Mouse (Mus musculus): Measurements from ENCODE around the gene En1. TPM values are rescaled to one million over a fixed set of nuclear protein-coding genes. Genes with fewer than 3 reads are reported as not detected.

Gene En1
- polyA plus RNA-seq, 1 experiment: not detected

DNA sequence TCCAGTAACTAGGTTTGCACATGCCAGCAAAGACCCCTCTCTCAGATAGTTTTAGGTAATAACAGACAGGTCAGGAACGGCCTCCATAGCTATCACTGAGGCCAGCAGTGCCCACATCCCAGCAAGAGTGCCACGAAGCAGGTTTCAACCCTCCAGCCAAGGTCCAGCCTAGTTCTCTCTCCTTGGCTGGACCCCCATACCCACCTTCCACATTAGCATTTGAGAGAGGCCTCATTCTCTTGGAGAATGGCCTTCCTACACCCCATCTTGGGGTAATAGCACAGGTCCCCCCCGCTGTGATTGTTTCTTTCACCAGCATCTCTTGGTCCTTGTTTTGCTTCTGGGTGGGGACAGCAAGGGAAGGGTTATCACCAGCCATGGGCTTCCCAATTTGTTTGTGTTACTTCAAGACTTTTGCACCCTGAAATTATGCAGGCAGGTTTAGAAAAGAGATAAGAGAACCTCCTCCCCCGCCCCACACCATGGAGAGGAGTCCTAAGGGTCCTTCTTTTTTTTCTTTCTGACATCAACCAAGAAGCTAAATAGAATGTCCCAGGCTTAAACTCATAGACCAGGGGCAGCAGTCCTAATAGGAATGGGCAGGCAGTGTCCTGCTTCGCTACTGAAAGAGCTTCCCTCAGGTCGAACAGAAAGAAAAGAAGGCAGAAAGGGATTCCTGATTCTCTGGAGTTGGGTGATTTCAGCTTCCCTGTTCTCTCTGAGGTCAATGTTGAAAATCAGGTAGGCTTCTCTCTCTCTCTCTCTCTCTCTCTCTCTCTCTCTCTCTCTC lies 3.5 kb downstream of the En1 start:
- Histone ChIP-seq H3K36me3 (replicated peaks; ENCODE audit: low read length) (no peaks in the 10 kb centered on the region), H3K4me1 (peaks cover 30% of the 10 kb centered on the region), H3K27me3 (replicated peaks) (peaks cover 96% of the 10 kb centered on the region), H3K4me3 (replicated peaks) (no peak overlapping the region), H3K9me3 (0 out of 2 replicates have a peak, but pooled peaks cover 4% of the 10 kb centered on the region)
- TF ChIP-seq FLI1 (IDR thresholded peaks at IDR 0.05; ENCODE audit: low read length) (no peak), GATA1 (IDR thresholded peaks at IDR 0.05; ENCODE audit: borderline replicate concordance, low read length) (no peak)

DNA sequence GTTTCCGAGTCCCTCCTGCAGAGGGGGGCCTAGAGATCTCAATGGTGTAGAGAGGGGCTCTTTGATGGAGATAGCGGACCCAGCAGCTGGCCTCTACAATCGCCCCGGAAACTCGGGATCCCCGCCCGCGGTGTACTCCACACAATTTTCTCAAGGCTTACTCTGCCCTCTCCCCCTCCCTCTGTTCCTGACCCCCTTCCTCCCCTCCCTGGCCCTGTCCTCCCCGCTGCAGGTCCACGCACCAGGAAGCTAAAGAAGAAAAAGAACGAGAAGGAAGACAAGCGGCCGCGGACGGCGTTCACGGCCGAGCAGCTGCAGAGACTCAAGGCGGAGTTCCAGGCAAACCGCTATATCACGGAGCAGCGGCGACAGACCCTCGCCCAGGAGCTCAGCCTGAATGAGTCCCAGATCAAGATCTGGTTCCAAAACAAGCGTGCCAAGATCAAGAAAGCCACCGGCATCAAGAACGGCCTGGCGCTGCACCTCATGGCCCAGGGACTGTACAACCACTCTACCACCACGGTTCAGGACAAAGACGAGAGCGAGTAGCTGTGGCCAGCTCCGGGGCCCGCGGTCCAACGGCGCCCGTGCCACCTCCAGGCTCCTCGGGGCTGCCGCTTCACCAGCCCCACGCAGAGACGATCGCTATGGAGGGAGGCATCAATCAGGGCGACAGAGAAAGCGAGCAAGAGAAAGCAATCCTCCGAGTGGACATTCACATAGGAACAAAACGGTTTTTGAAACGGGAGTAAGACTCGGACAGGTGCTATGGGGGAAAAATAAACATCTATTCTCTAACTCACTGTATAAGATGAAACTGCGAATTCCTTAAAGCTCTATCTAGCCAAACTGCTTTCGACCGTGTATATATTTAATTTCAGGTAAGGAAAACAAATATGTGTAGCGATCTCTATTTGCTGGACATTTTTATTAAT lies 4.7 kb downstream of the En1 start:
- Histone ChIP-seq H3K4me1 (peaks cover 29% of the 10 kb centered on the region), H3K27me3 (replicated peaks) (peaks cover 95% of the 10 kb centered on the region), H3K36me3 (replicated peaks; ENCODE audit: low read length) (no peaks in the 10 kb centered on the region), H3K4me3 (replicated peaks) (peak overlapping the region; percentile 87), H3K9me3 (0 out of 2 replicates have a peak, but pooled peaks cover 7% of the 10 kb centered on the region)
- no peak for TF ChIP-seq GATA1 (IDR thresholded peaks at IDR 0.05; ENCODE audit: borderline replicate concordance, low read length)
- TF ChIP-seq FLI1 (IDR thresholded peaks at IDR 0.05; ENCODE audit: low read length): no peak

DNA sequence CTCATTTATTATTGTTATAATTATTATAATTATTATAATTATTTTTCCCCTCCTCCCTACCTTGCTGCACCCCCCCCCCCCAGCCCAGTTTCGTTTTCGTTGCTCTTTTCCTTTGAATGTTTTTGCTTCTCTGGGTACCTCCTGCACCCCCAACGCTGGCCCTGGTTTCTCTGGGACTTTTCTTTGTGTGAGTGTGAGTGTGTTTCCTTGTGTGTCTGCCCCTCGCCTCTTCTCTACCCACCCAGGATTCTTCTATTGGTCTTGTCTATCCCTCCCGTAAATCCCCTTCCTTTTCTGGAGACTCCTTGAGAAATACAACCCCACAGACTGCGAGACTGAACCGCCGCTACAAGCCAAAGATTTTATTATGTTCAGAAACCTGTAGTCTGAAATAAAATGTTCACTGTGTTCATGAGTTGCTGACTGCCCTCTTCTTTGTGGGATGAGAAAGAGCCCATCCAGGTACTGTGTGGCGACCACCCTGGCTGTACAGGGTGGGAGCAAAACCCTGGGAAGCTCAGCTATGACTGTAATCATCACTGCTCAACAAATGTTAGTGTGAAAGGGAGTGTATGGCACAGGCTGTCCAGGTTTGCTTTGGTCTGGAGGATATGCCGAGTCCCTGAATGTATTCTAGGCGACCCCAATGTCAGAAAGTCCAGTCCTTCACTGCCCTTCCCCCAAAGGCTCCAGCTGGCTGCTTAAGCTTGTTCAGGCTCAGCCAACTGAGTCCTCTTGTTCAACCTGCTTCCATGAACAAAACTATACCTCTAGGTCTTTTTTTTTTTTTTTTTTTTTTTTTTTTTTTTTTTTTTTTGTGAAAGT lies 5.6 kb downstream of the En1 start:
- TF ChIP-seq FLI1 (IDR thresholded peaks at IDR 0.05; ENCODE audit: low read length) (no peak), GATA1 (IDR thresholded peaks at IDR 0.05; ENCODE audit: borderline replicate concordance, low read length) (no peak)
- Histone ChIP-seq H3K36me3 (replicated peaks; ENCODE audit: low read length) (no peaks in the 10 kb centered on the region), H3K4me3 (replicated peaks) (peak overlapping the region; percentile 56), H3K27me3 (replicated peaks) (peaks cover 97% of the 10 kb centered on the region), H3K4me1 (peaks cover 21% of the 10 kb centered on the region), H3K9me3 (0 out of 2 replicates have a peak, but pooled peaks cover 7% of the 10 kb centered on the region)

DNA sequence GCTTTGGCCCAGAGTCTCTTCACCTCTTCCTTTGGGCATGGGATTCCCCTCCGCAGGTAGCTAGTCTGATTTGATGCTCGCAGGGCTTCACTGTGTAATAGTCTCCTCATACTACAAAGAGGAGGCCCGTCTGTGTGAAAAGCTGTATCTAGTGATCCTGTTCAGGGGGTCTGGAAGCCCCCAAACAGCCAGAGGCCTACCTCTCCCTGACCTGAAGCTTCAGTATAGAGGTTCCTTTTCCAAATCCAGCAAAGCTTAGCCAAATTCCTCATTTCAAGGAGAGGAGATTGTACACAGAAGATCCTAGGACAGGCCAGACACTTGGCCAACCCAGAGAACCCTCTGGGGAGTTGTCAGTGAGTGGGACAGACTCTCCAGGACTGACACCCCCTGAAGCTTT lies 6.2 kb downstream of the En1 start:
- peaks cover 16% of the 10 kb centered on the region for H3K4me1 ChIP-seq
- H3K4me3 ChIP-seq (replicated peaks): no peak overlapping the region
- TF ChIP-seq GATA1 (IDR thresholded peaks at IDR 0.05; ENCODE audit: borderline replicate concordance, low read length) (no peak), FLI1 (IDR thresholded peaks at IDR 0.05; ENCODE audit: low read length) (no peak)
- 0 out of 2 replicates have a peak, but pooled peaks cover 7% of the 10 kb centered on the region for H3K9me3 ChIP-seq
- H3K27me3 ChIP-seq (replicated peaks): peaks cover 97% of the 10 kb centered on the region
- H3K36me3 ChIP-seq (replicated peaks; ENCODE audit: low read length): no peaks in the 10 kb centered on the region

DNA sequence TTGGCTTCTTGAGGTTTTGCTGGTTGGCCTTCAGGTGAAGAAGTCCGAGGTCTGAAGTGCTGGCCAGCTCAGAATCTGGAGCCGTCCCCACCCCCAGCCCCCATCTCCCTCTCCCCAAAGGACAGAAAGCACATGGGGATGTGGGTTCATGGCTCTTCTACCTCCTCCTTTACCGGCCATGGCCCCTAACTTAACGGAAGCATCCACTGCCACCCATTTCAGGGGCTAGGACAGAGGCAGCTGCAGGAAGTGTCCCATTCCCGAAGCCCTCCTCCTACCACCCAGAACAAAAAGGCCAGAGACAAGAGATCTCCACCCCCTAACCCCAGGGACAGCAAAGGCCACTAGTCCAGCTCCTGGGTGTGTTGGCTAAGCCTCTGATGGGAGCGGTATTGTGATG lies 7.4 kb downstream of the En1 start:
- no peak overlapping the region for H3K4me3 ChIP-seq (replicated peaks)
- 0 out of 2 replicates have a peak, but pooled peaks cover 7% of the 10 kb centered on the region for H3K9me3 ChIP-seq
- H3K27me3 ChIP-seq (replicated peaks): peaks cover 97% of the 10 kb centered on the region

DNA sequence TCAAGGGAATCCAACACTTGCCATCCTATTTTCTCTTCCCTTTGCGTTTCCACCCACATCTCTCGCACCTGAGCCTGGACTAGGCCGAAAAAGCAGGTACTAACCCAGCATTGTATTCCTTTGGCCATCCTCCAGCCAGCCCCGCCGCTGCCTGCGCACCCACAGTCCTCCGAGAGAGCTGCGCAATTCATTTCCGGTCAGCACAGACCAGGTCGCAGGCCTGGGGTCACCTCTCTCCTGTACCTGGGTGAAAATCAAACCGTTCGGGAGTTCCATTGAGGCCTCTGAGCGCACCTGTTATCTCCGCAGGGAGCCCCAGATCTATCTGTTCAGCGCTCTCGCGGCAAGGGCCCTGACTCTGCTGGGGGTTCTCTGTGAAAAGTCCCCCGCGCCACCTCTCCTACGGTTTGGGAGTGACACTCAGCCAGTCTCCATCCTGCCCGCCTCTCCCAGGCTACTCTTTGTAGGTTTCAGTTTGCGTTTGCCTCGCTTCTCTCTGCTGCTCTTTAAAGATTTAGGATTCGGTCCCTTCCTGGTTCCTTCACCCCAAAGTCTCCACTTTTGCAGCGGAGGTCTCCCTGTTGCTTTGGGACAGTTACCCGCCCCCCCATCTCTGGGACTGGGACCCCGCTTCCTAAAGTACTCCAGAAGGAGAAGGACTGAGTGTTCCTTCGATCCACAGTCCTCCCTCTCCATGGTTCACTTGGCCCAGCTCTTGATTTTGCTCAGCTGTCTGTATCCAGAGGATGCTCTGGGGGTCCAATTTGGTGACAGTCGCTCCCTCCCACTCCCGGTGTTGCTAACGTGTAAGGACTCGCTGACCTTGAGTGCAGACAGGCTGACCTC lies 11.5 kb downstream of the En1 start:
- Histone ChIP-seq H3K36me3 (replicated peaks; ENCODE audit: low read length) (no peaks in the 10 kb centered on the region), H3K9me3 (0 out of 2 replicates have a peak, but pooled peaks cover 3% of the 10 kb centered on the region), H3K4me1 (peaks cover 10% of the 10 kb centered on the region; the same call in 1 of the 2 replicates), H3K27me3 (replicated peaks) (peaks cover 92% of the 10 kb centered on the region), H3K4me3 (replicated peaks) (no peak overlapping the region)
- TF ChIP-seq GATA1 (IDR thresholded peaks at IDR 0.05; ENCODE audit: borderline replicate concordance, low read length): no peak
- no peak for TF ChIP-seq FLI1 (IDR thresholded peaks at IDR 0.05; ENCODE audit: low read length)

More for the DNA sequence above, 7.4 kb downstream of the En1 start:
- Histone ChIP-seq H3K36me3 (replicated peaks; ENCODE audit: low read length) (no peaks in the 10 kb centered on the region), H3K4me1 (peaks cover 18% of the 10 kb centered on the region)
- TF ChIP-seq FLI1 (IDR thresholded peaks at IDR 0.05; ENCODE audit: low read length) (no peak), GATA1 (IDR thresholded peaks at IDR 0.05; ENCODE audit: borderline replicate concordance, low read length) (no peak)

DNA sequence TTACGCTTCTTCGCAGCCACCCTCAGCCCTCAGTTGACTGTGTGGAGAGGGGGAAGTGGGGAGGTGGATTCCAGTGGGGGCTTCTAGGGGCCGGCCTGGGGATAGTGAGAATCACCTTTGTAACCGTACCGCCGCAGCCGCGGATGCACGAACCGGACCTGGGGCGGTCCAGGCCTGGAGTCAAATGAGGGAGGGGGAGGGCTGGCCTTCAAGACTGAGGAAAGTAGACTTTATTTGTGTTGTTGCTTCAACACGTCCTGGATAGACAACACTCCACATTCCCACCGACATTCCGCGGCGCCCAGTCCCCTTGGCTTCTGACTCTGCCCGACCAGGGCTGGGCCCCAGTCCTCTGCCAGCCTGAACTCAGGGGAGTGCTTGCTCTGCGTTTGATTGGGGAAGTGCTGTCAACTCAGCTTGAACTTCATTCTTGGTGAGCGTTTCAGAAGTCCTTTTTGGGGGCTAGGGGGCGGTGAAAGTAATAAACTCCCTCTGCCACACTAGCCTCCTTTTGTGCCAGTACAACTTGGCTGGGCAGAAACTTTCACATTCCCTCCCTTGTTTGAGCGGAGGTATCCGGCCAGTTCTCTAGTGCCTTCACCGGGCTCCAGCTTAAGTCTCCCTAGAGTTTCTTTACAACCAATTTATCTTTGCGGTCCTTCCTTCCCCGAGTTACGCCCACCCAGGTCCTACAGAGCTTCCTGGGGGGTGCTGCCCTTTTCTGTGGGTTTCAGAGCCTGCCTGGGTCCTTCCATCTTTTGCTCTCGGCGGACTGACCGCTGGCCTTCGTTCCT lies 12.3 kb downstream of the En1 start:
- Histone ChIP-seq H3K4me3 (replicated peaks) (no peak overlapping the region), H3K4me1 (peaks cover 10% of the 10 kb centered on the region; the same call in 1 of the 2 replicates), H3K36me3 (replicated peaks; ENCODE audit: low read length) (no peaks in the 10 kb centered on the region), H3K27me3 (replicated peaks) (peaks cover 84% of the 10 kb centered on the region), H3K9me3 (0 out of 2 replicates have a peak, but pooled peaks cover 3% of the 10 kb centered on the region)
- TF ChIP-seq GATA1 (IDR thresholded peaks at IDR 0.05; ENCODE audit: borderline replicate concordance, low read length): no peak
- no peak for TF ChIP-seq FLI1 (IDR thresholded peaks at IDR 0.05; ENCODE audit: low read length)

DNA sequence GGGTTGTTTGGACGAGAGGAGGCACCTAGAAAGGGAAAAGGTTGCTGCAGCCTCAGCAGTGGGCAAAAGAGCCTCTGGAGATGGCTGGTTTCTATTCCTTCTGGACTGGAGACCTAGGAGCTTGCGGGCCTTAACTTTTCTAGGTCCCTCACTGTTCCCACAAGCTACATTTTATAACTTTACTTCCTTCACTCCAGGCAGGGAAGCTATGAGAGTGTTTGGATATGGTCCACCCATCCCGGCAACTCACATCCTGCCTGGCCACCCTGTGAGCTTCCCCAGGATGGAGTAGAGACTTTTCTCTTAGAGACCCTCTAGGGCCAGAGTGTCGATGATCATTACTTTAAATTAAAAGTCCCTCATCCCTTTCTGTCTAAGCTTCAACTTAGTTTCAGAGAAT lies 13.3 kb downstream of the En1 start:
- Histone ChIP-seq H3K9me3 (0 out of 2 replicates have a peak, but pooled peaks cover 3% of the 10 kb centered on the region), H3K4me3 (replicated peaks) (no peak overlapping the region), H3K27me3 (replicated peaks) (peaks cover 77% of the 10 kb centered on the region), H3K4me1 (peaks cover 10% of the 10 kb centered on the region; the same call in 1 of the 2 replicates), H3K36me3 (replicated peaks; ENCODE audit: low read length) (no peaks in the 10 kb centered on the region)
- TF ChIP-seq GATA1 (IDR thresholded peaks at IDR 0.05; ENCODE audit: borderline replicate concordance, low read length): no peak
- TF ChIP-seq FLI1 (IDR thresholded peaks at IDR 0.05; ENCODE audit: low read length): no peak

Measured in megakaryocyte, embryonic 14.5 days (primary cell).